ENCODE assay signal across 8 mouse cellular contexts in the genomic region with DNA sequence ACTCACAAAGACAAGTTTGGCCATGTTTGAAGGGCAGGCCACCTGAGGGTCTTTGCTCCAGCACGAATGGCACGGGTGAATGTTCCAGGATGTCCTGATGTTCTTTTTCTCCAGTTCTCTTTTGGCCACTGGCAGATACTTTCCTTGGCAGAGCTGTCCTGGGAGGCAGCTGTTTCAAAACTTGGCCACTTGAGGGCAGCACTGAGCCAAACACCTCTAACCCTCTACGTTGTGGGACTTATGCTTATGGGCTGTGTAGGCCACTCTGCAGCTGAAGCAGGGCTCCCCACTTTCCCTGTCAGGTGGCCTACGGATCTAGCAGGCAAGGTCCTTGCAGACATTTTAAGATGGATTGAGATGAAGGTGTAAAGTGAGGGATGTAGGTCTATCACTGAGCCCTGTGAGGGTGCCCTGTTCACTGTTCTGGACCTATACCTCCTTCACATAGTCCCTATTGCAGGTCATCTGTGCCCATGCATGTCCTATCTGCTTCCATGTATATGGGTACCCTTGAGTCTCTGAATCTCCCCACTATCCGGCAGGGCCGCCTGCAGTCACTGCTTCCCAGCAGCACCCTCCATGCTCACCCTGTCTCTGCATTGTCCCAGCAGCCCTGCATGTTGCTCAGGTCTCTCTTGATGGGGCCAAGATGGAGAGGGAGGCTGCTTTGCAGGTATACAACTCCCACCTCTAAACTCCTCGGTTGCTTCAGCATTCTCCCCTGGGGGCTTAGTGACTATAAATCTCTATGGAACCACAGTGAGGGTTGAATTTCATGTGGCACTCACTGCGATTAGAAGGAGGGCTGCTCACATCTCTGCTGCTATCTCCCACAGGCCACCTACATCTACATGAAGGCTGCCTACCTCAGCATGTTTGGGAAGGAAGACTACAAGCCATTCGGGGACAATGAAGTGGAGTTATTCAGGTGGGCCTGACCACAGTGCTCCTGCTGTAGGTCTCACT. TPM values are rescaled to one million over a fixed set of nuclear protein-coding genes. Genes with fewer than 3 reads are reported as not detected.
DNase-seq lines count a peak whose midpoint lies in the region; ATAC-seq lines count a peak whose summit lies in the region.

No protein-coding gene starts in this region.

- 0 out of 2 replicates have a peak, but pooled peaks cover 5% of the 10 kb centered on the region for H3K36me3 ChIP-seq in embryonic facial prominence, embryonic 14.5 days (ENCODE audit: control insufficient read depth, insufficient read depth, low read length)
- H3K36me3 ChIP-seq in heart, embryonic 12.5 days: peaks cover 18% of the 10 kb centered on the region; the same call in 1 of the 2 replicates
- peaks cover 5% of the 10 kb centered on the region for H3K36me3 ChIP-seq in kidney, embryonic 15.5 days
- H3K36me3 ChIP-seq in liver, embryonic 11.5 days (ENCODE audit: control insufficient read depth, insufficient read depth, low read length): no peaks in the 10 kb centered on the region
- no peaks in the 10 kb centered on the region; the same call in 1 of the 2 replicates for H3K36me3 ChIP-seq in stomach, embryonic 14.5 days (ENCODE audit: control insufficient read depth, insufficient read depth, low read length)

- peak; percentile 70 for ATAC-seq in embryonic facial prominence, embryonic 14.5 days (ENCODE audit: low read depth)
- peak; percentile 80 for ATAC-seq in heart, embryonic 12.5 days (ENCODE audit: insufficient number of reproducible peaks, low FRiP score)
- ATAC-seq in kidney, embryonic 15.5 days (replicated peaks; ENCODE audit: low FRiP score): peak; percentile 67; the same call in 1 of the 2 replicates
- ATAC-seq in liver, embryonic 11.5 days (replicated peaks; ENCODE audit: low FRiP score): peak; percentile 58; the same call in 1 of the 2 replicates
- ATAC-seq in monocyte, adult 5-6 weeks (replicated peaks; ENCODE audit: insufficient number of reproducible peaks, low FRiP score, low TSS enrichment, poor library complexity, severe bottlenecking): peak; percentile 77
- ATAC-seq in stomach, embryonic 14.5 days (ENCODE audit: insufficient number of reproducible peaks, insufficient read depth, low FRiP score, low read depth): peak; percentile 65

- H3K4me2 ChIP-seq in embryonic facial prominence, embryonic 14.5 days (ENCODE audit: low read depth, low read length): no peak overlapping the region
- no peak overlapping the region for H3K4me2 ChIP-seq in heart, embryonic 12.5 days
- H3K4me2 ChIP-seq in kidney, embryonic 15.5 days: no peak overlapping the region
- H3K4me2 ChIP-seq in liver, embryonic 11.5 days: no peak overlapping the region
- H3K4me2 ChIP-seq in stomach, embryonic 14.5 days (replicated peaks; ENCODE audit: low read depth, low read length): no peak overlapping the region

- H3K27me3 ChIP-seq in embryonic facial prominence, embryonic 14.5 days (replicated peaks; ENCODE audit: control insufficient read depth, insufficient read depth, low read length): no peaks in the 10 kb centered on the region
- H3K27me3 ChIP-seq in heart, embryonic 12.5 days (replicated peaks): no peaks in the 10 kb centered on the region
- no peaks in the 10 kb centered on the region for H3K27me3 ChIP-seq in kidney, embryonic 15.5 days
- no peaks in the 10 kb centered on the region for H3K27me3 ChIP-seq in liver, embryonic 11.5 days (replicated peaks; ENCODE audit: control insufficient read depth, insufficient read depth, low read length)
- H3K27me3 ChIP-seq in stomach, embryonic 14.5 days (ENCODE audit: control insufficient read depth, insufficient read depth, low read length): no peaks in the 10 kb centered on the region

- H3K27ac ChIP-seq in embryonic facial prominence, embryonic 14.5 days (replicated peaks; ENCODE audit: low read depth, low read length): no peak overlapping the region
- H3K27ac ChIP-seq in heart, embryonic 12.5 days (ENCODE audit: poor library complexity, severe bottlenecking): no peak overlapping the region
- no peak overlapping the region for H3K27ac ChIP-seq in kidney, embryonic 15.5 days
- H3K27ac ChIP-seq in liver, embryonic 11.5 days (ENCODE audit: low read depth, low read length): no peak overlapping the region
- H3K27ac ChIP-seq in stomach, embryonic 14.5 days (ENCODE audit: low read length): no peak overlapping the region

- peak; percentile 42 to 56 for DNase-seq in CD8-positive naive resting alpha-beta T cell, adult 2 months (ENCODE audit: low read depth in 2 of 2, low spot score in 2 of 2)
- peak; percentile 40 to 45 for DNase-seq in adrenal gland, postnatal 4 days (ENCODE audit: low spot score in 2 of 2)
- peak; percentile 64 for DNase-seq in embryonic facial prominence, embryonic 14.5 days (ENCODE audit: low spot score)
- no peak for DNase-seq in liver, embryonic 11.5 days (ENCODE audit: low spot score)

- no peak overlapping the region for H3K9ac ChIP-seq in embryonic facial prominence, embryonic 14.5 days (ENCODE audit: low read depth, low read length)
- H3K9ac ChIP-seq in heart, embryonic 12.5 days: no peak overlapping the region
- no peak overlapping the region for H3K9ac ChIP-seq in kidney, embryonic 15.5 days
- H3K9ac ChIP-seq in liver, embryonic 11.5 days (ENCODE audit: low read depth, low read length): no peak overlapping the region
- no peak overlapping the region for H3K9ac ChIP-seq in stomach, embryonic 14.5 days (replicated peaks; ENCODE audit: low read depth, low read length)

- H3K9me3 ChIP-seq in embryonic facial prominence, embryonic 14.5 days (ENCODE audit: control insufficient read depth, low read length): no peaks in the 10 kb centered on the region
- no peaks in the 10 kb centered on the region for H3K9me3 ChIP-seq in heart, embryonic 12.5 days (replicated peaks)
- H3K9me3 ChIP-seq in kidney, embryonic 15.5 days (replicated peaks): no peaks in the 10 kb centered on the region
- H3K9me3 ChIP-seq in liver, embryonic 11.5 days (ENCODE audit: control insufficient read depth, low read length): no peaks in the 10 kb centered on the region
- no peaks in the 10 kb centered on the region for H3K9me3 ChIP-seq in stomach, embryonic 14.5 days (ENCODE audit: control insufficient read depth, low read depth, low read length)

- 52% methylated on average over 9 of the region's 9 CpGs for WGBS in embryonic facial prominence, embryonic 14.5 days
- 53% methylated on average over 9 of the region's 9 CpGs for WGBS in heart, embryonic 12.5 days
- WGBS in kidney, embryonic 15.5 days: 44% methylated on average over 9 of the region's 9 CpGs
- WGBS in liver, embryonic 11.5 days: 49% methylated on average over 9 of the region's 9 CpGs
- 57% methylated on average over 9 of the region's 9 CpGs for WGBS in stomach, embryonic 14.5 days

- H3K4me3 ChIP-seq in embryonic facial prominence, embryonic 14.5 days (ENCODE audit: low read depth, low read length): no peak overlapping the region
- no peak overlapping the region for H3K4me3 ChIP-seq in heart, embryonic 12.5 days
- no peak overlapping the region for H3K4me3 ChIP-seq in kidney, embryonic 15.5 days (replicated peaks)
- H3K4me3 ChIP-seq in liver, embryonic 11.5 days (ENCODE audit: low read depth, low read length): no peak overlapping the region
- H3K4me3 ChIP-seq in stomach, embryonic 14.5 days (ENCODE audit: low read depth, low read length): no peak overlapping the region

- no peaks in the 10 kb centered on the region for H3K4me1 ChIP-seq in embryonic facial prominence, embryonic 14.5 days (ENCODE audit: control insufficient read depth, insufficient read depth, low read length)
- peaks cover 32% of the 10 kb centered on the region for H3K4me1 ChIP-seq in heart, embryonic 12.5 days (replicated peaks)
- H3K4me1 ChIP-seq in kidney, embryonic 15.5 days: peaks cover 8% of the 10 kb centered on the region; the same call in 1 of the 2 replicates
- H3K4me1 ChIP-seq in liver, embryonic 11.5 days (replicated peaks; ENCODE audit: control insufficient read depth, insufficient read depth, low read length): peaks cover 41% of the 10 kb centered on the region
- H3K4me1 ChIP-seq in stomach, embryonic 14.5 days (ENCODE audit: control insufficient read depth, insufficient read depth, low read length): no peaks in the 10 kb centered on the region

RNA-seq across cellular contexts. Expression of a gene that starts 31.8 kb away (rescaled TPM):
- 10 to 100 TPM; 10.9 to 11.0 TPM for total RNA-seq in adrenal gland, postnatal 4 days (2021)
- 4.0 and 4.2 TPM in 2 replicates for polyA plus RNA-seq in embryonic facial prominence, embryonic 14.5 days (2014; fragmentation: Nextera tagmentation; extraction: Ambion mirVana)
- polyA plus RNA-seq in heart, embryonic 12.5 days (2016; fragmentation: Nextera tagmentation; extraction: Ambion mirVana): 11.6 and 11.8 TPM in 2 replicates
- polyA plus RNA-seq in kidney, embryonic 15.5 days (2015; fragmentation: Nextera tagmentation; extraction: Ambion mirVana): 5.4 and 5.6 TPM in 2 replicates
- 10.9 and 12.0 TPM in 2 replicates for polyA plus RNA-seq in liver, embryonic 11.5 days (2014; fragmentation: Nextera tagmentation; extraction: Ambion mirVana)
- not detected in 3 replicates for total RNA-seq in monocyte, adult 5-6 weeks (2017)
- 9.6 and 10.1 TPM in 2 replicates for polyA plus RNA-seq in stomach, embryonic 14.5 days (2014; fragmentation: Nextera tagmentation; extraction: Ambion mirVana)

RNA-seq across cellular contexts. Expression of a gene that starts 46.3 kb away (rescaled TPM):
- 100 to 1,000 TPM in 1 of 2 experiments, 10 to 100 TPM in 1; 97.4 to 103 TPM for total RNA-seq in adrenal gland, postnatal 4 days (2021)
- 75.1 and 76.1 TPM in 2 replicates for polyA plus RNA-seq in embryonic facial prominence, embryonic 14.5 days (2014; fragmentation: Nextera tagmentation; extraction: Ambion mirVana)
- polyA plus RNA-seq in heart, embryonic 12.5 days (2016; fragmentation: Nextera tagmentation; extraction: Ambion mirVana): 62.2 and 63.9 TPM in 2 replicates
- 31.9 and 36.8 TPM in 2 replicates for polyA plus RNA-seq in kidney, embryonic 15.5 days (2015; fragmentation: Nextera tagmentation; extraction: Ambion mirVana)
- 25.0 and 25.2 TPM in 2 replicates for polyA plus RNA-seq in liver, embryonic 11.5 days (2014; fragmentation: Nextera tagmentation; extraction: Ambion mirVana)
- total RNA-seq in monocyte, adult 5-6 weeks (2017): 46.2 to 50.2 TPM (median 49.4 TPM) in 3 replicates
- 40.3 and 47.5 TPM in 2 replicates for polyA plus RNA-seq in stomach, embryonic 14.5 days (2014; fragmentation: Nextera tagmentation; extraction: Ambion mirVana)
